Mouse (Mus musculus) retina, adult 2 months (tissue): Measurements from ENCODE around the gene Rorc.

Experiments
- DNase-seq: peaks from one replicate; pipeline ENCODE4 v3.0.0-alpha.2; 2012; ENCODE audit warnings: low read depth, low spot score

The Rorc gene

GRCm38 (mm10) chr3:94372641-94373040 lies at the start of gene Rorc:
TSS of gene Rorc (plus strand) at chr3:94372794.
- DNase-seq = no peak

- DNase-seq = no peak
Measured at GRCm38 (mm10) chr3:94328681-94329080, 43.9 kb upstream of the Rorc start.

GRCm38 (mm10) chr3:94334442-94334841 lies 38.2 kb upstream of the Rorc start:
- DNase-seq = no peak

- no peak for DNase-seq
Measured at GRCm38 (mm10) chr3:94338522-94338921, 34.1 kb upstream of the Rorc start.

GRCm38 (mm10) chr3:94341959-94342422 lies 30.6 kb upstream of the Rorc start, which contains the start of gene Them5:
TSS of gene Them5 (plus strand) at chr3:94342099.
- no peak for DNase-seq

- DNase-seq = no peak
Measured at GRCm38 (mm10) chr3:94342552-94342951, 30.0 kb upstream of the Rorc start.

- no peak for DNase-seq
Measured at GRCm38 (mm10) chr3:94344182-94344581, 28.4 kb upstream of the Rorc start.

- DNase-seq = no peak
Measured at GRCm38 (mm10) chr3:94344897-94345296, 27.7 kb upstream of the Rorc start.

GRCm38 (mm10) chr3:94348146-94348545 lies 24.4 kb upstream of the Rorc start:
- no peak for DNase-seq

- DNase-seq = peak; percentile 42
Measured at GRCm38 (mm10) chr3:94360812-94361211, 11.8 kb upstream of the Rorc start.

- no peak for DNase-seq
Measured at GRCm38 (mm10) chr3:94362138-94362537, 10.5 kb upstream of the Rorc start, which contains the start of gene C2cd4d. TSS of gene C2cd4d (plus strand) at chr3:94362438.

- no peak for DNase-seq
Measured at GRCm38 (mm10) chr3:94363291-94364153, 9.1 kb upstream of the Rorc start.

GRCm38 (mm10) chr3:94364154-94364526 lies 8.5 kb upstream of the Rorc start:
- no peak for DNase-seq

- DNase-seq = peak; percentile 71
Measured at GRCm38 (mm10) chr3:94366761-94367160, 5.8 kb upstream of the Rorc start.

GRCm38 (mm10) chr3:94367511-94367910 lies 5.1 kb upstream of the Rorc start:
- no peak for DNase-seq

GRCm38 (mm10) chr3:94368631-94369030 lies 4.0 kb upstream of the Rorc start:
- DNase-seq = no peak

GRCm38 (mm10) chr3:94369709-94370108 lies 2.9 kb upstream of the Rorc start:
- no peak for DNase-seq

GRCm38 (mm10) chr3:94371637-94372036 lies 957 bp upstream of the Rorc start:
- peak; percentile 50 for DNase-seq

- DNase-seq = no peak
Measured at GRCm38 (mm10) chr3:94372038-94372437, 556 bp upstream of the Rorc start.

GRCm38 (mm10) chr3:94373090-94373489 lies 496 bp downstream of the Rorc start:
- no peak for DNase-seq

- no peak for DNase-seq
Measured at GRCm38 (mm10) chr3:94373597-94374011, 1.0 kb downstream of the Rorc start.

GRCm38 (mm10) chr3:94374636-94375035 lies 2.0 kb downstream of the Rorc start:
- DNase-seq = no peak

- DNase-seq = no peak
Measured at GRCm38 (mm10) chr3:94375146-94375545, 2.6 kb downstream of the Rorc start.
